ENCODE assay signal across 8 mouse cellular contexts in genomic region chr19:60341485-60341884, GRCm38 (mm10).
DNase-seq lines count a peak whose midpoint lies in the region; ATAC-seq and TF ChIP-seq lines count a peak whose summit lies in the region.

No protein-coding gene starts in this region.

- no peak overlapping the region for H3K4me2 ChIP-seq in forebrain, embryonic 16.5 days (ENCODE audit: low read length)

- peaks cover 11% of the 10 kb centered on the region for H3K4me1 ChIP-seq in forebrain, embryonic 10.5 days
- no peaks in the 10 kb centered on the region; the same call in 1 of the 2 replicates for H3K4me1 ChIP-seq in forebrain, embryonic 16.5 days (replicated peaks; ENCODE audit: control insufficient read depth, insufficient read depth, low read length)
- H3K4me1 ChIP-seq in bone marrow, adult 2 months (ENCODE audit: control insufficient read depth, insufficient read depth, low read length), result no peaks in the 10 kb centered on the region
- H3K4me1 ChIP-seq in lung, adult 2 months (ENCODE audit: control insufficient read depth, insufficient read depth, low read length), result no peaks in the 10 kb centered on the region

- ATAC-seq in forebrain, embryonic 16.5 days, result no peak; the same call in 1 of the 2 replicates

- H3K4me3 ChIP-seq in forebrain, embryonic 10.5 days, result no peak overlapping the region
- H3K4me3 ChIP-seq in forebrain, embryonic 16.5 days (replicated peaks; ENCODE audit: low read length), result no peak overlapping the region
- no peak overlapping the region for H3K4me3 ChIP-seq in bone marrow, adult 2 months (replicated peaks; ENCODE audit: control insufficient read depth, low read depth, low read length)
- no peak overlapping the region for H3K4me3 ChIP-seq in lung, adult 2 months (replicated peaks; ENCODE audit: extremely low read depth, low read depth, low read length)

- WGBS in forebrain, embryonic 10.5 days, result 5% methylated on average over 3 of the region's 3 CpGs
- WGBS in forebrain, embryonic 16.5 days, result 3% methylated on average over 3 of the region's 3 CpGs
- WGBS in bone marrow, adult 2 months, result 12% methylated on average over 3 of the region's 3 CpGs
- WGBS in lung, adult 2 months, result 12% methylated on average over 3 of the region's 3 CpGs

- H3K27me3 ChIP-seq in forebrain, embryonic 10.5 days (ENCODE audit: poor library complexity, severe bottlenecking), result no peaks in the 10 kb centered on the region
- H3K27me3 ChIP-seq in forebrain, embryonic 16.5 days (replicated peaks; ENCODE audit: control insufficient read depth, insufficient read depth, low read length), result no peaks in the 10 kb centered on the region

- peak; percentile 72 for DNase-seq in forebrain, embryonic 10.5 days (ENCODE audit: extremely low spot score, low spot score)
- DNase-seq in A20 (ENCODE audit: low read depth, low spot score), result peak; percentile 59
- peak; percentile 44 for DNase-seq in fibroblast of lung, adult 2 months (ENCODE audit: low read depth)
- DNase-seq in kidney, postnatal 25 days, result peak; percentile 36 to 66
- peak; percentile 22 for DNase-seq in lung, adult 2 months
- peak; percentile 63 for DNase-seq in right cerebral cortex, postnatal 14 days

- no peaks in the 10 kb centered on the region for H3K36me3 ChIP-seq in forebrain, embryonic 10.5 days (replicated peaks)
- no peaks in the 10 kb centered on the region for H3K36me3 ChIP-seq in forebrain, embryonic 16.5 days (ENCODE audit: control insufficient read depth, insufficient read depth)

- TF ChIP-seq POLR2A in bone marrow, adult 2 months (IDR thresholded peaks at IDR 0.05; ENCODE audit: borderline replicate concordance, control insufficient read depth, low read depth, low read length), result no peak
- no peak for TF ChIP-seq POLR2A in lung, adult 2 months (IDR thresholded peaks at IDR 0.05; ENCODE audit: borderline replicate concordance, extremely low read depth, low read depth, low read length)

- no peak overlapping the region for H3K27ac ChIP-seq in forebrain, embryonic 10.5 days
- H3K27ac ChIP-seq in forebrain, embryonic 16.5 days (ENCODE audit: low read length), result no peak overlapping the region
- no peak overlapping the region for H3K27ac ChIP-seq in bone marrow, adult 2 months (ENCODE audit: control insufficient read depth, insufficient read depth, low read depth, low read length, poor library complexity)

- no peak overlapping the region for H3K9ac ChIP-seq in forebrain, embryonic 16.5 days (replicated peaks; ENCODE audit: low read depth, low read length)

- TF ChIP-seq CTCF in bone marrow, adult 2 months (IDR thresholded peaks at IDR 0.05; ENCODE audit: control insufficient read depth, insufficient read depth, low read length), result peak; percentile 77
- TF ChIP-seq CTCF in lung, adult 2 months (IDR thresholded peaks at IDR 0.05; ENCODE audit: insufficient read depth, low read length), result peak; percentile 86

- no peaks in the 10 kb centered on the region for H3K9me3 ChIP-seq in forebrain, embryonic 10.5 days
- H3K9me3 ChIP-seq in forebrain, embryonic 16.5 days (ENCODE audit: control insufficient read depth, low read length), result no peaks in the 10 kb centered on the region

Comparison
In these comparisons a context has a peak if more than half of its experiments do, and no peak if none do; other contexts are left out.
1. DNase-seq: peak in every context shown above with its lines; median percentile 72 in forebrain, embryonic 10.5 days; 63 in right cerebral cortex, postnatal 14 days; 59 in A20; 51 in kidney, postnatal 25 days; 44 in fibroblast of lung, adult 2 months; 22 in lung, adult 2 months.